Mouse (Mus musculus) ES-E14 (cell line): Measurements from ENCODE around the gene Clcn2. TPM values are rescaled to one million over a fixed set of nuclear protein-coding genes. Genes with fewer than 3 reads are reported as not detected.

Experiments used
- DNase-seq: peaks from one replicate; pipeline ENCODE4 v3.0.0-alpha.2; 2013; ENCODE audit warnings: low read depth, low spot score
- H3K27ac ChIP-seq: 2 replicates; pipeline ENCODE4 v1.5.1; 2012; ENCODE audit warnings: low read depth, mild to moderate bottlenecking, low read length, moderate library complexity, mixed read lengths; ENCODE audit not compliant: poor library complexity, insufficient read depth, severe bottlenecking
- H3K36me3 ChIP-seq: 2 replicates; pipeline ENCODE4 v1.6.1; 2012; ENCODE audit warnings: mild to moderate bottlenecking, low read length, moderate library complexity, mixed read lengths; ENCODE audit not compliant: control insufficient read depth, poor library complexity, insufficient read depth, severe bottlenecking
- H3K4me1 ChIP-seq, 2 experiments: fragments of 150-350 bp in 1 of 2; sonication (generic) in 1 of 2; 2 replicates each; pipeline ENCODE4 v1.6.1; 2012; ENCODE audit warnings: low read length in 2 of 2, mild to moderate bottlenecking in 1 of 2, mixed read lengths in 1 of 2; ENCODE audit not compliant: control insufficient read depth in 2 of 2, insufficient read depth in 2 of 2, poor library complexity in 1 of 2
- H3K4me3 ChIP-seq, 2 experiments: fragments of 150-350 bp in 1 of 2; sonication (generic) in 1 of 2; 2 replicates each; pipeline ENCODE4 v1.5.1; 2012; ENCODE audit warnings: low read length in 2 of 2, low read depth in 1 of 2, mild to moderate bottlenecking in 1 of 2, mixed read lengths in 1 of 2; ENCODE audit not compliant: insufficient read depth in 1 of 2, poor library complexity in 1 of 2, severe bottlenecking in 1 of 2
- H3K9ac ChIP-seq: 2 replicates; pipeline ENCODE4 v1.6.1; 2012; ENCODE audit warnings: low read depth, mild to moderate bottlenecking, low read length, mixed read lengths; ENCODE audit not compliant: poor library complexity, insufficient read depth, severe bottlenecking
- H3K9me3 ChIP-seq: fragments of 150-350 bp; sonication (generic); 2 replicates; pipeline ENCODE4 v1.6.1; 2012; ENCODE audit warnings: low read depth, mild to moderate bottlenecking, low read length; ENCODE audit not compliant: control insufficient read depth, insufficient read depth
- CHD2 ChIP-seq: IDR thresholded peaks from 2 replicates; pipeline ENCODE4 v1.6.1; 2014; ENCODE audit warnings: mild to moderate bottlenecking, low read depth, low read length, inconsistent platforms
- HCFC1 ChIP-seq: IDR thresholded peaks from 2 replicates; pipeline ENCODE4 v1.6.1; 2012; ENCODE audit warnings: low read length, inconsistent platforms, borderline replicate concordance; ENCODE audit not compliant: insufficient read depth
- MAFK ChIP-seq: IDR thresholded peaks from 2 replicates; pipeline ENCODE4 v1.6.1; 2014; ENCODE audit warnings: mild to moderate bottlenecking, low read depth, low read length, inconsistent platforms; ENCODE audit not compliant: insufficient read depth
- ZC3H11A ChIP-seq: IDR thresholded peaks from 2 replicates; pipeline ENCODE4 v1.6.1; 2012; ENCODE audit warnings: low read depth, mild to moderate bottlenecking, inconsistent platforms, low read length, borderline replicate concordance
- ZNF384 ChIP-seq: IDR thresholded peaks from 2 replicates; pipeline ENCODE4 v1.6.1; 2012; ENCODE audit warnings: low read depth, low read length, inconsistent platforms
- in situ Hi-C, 2 experiments: fragments of 600-800 bp; cut with MboI; formaldehyde crosslinking; loops; one replicate each; pipeline ENCODE4 v1.15.1; 2025; ENCODE audit warnings: low sequenced_read_pairs in 2 of 2, inconsistent platforms in 1 of 2; ENCODE audit not compliant: unreplicated experiment in 2 of 2
- total RNA-seq: library from RNA; depleted of rRNA; stranded (reverse); fragments of 300-350 nt; gene quantifications from 2 replicates; pipeline ENCODE4 v1.2.3, GENCODE M21; 2012

Gene Clcn2
- total RNA-seq, 1 experiment, result 38.2 TPM

GRCm38 (mm10) chr16:20725750-20726149, 8.2 kb upstream of the Clcn2 start:
- Histone ChIP-seq H3K9me3 (no peaks in the 10 kb centered on the region), H3K9ac (no peak overlapping the region), H3K27ac (no peak overlapping the region), H3K4me1 (peaks cover 0 to 24% of the 10 kb centered on the region in 2 experiments; a peak in 3 of 4 replicates), H3K4me3 (no peak overlapping the region), H3K36me3 (peaks cover 8% of the 10 kb centered on the region)
- in situ Hi-C loops, result no loop called here
- DNase-seq, result no peak
- TF ChIP-seq CHD2, result no peak

- TF ChIP-seq ZNF384 (no peak), CHD2 (no peak), HCFC1 (no peak), ZC3H11A (no peak)
- DNase-seq, result no peak
- Histone ChIP-seq H3K9ac (no peak overlapping the region), H3K4me1 (peaks cover 0 to 21% of the 10 kb centered on the region in 2 experiments; a peak in 3 of 4 replicates), H3K4me3 (no peak overlapping the region), H3K27ac (no peak overlapping the region), H3K9me3 (no peaks in the 10 kb centered on the region), H3K36me3 (peaks cover 10% of the 10 kb centered on the region)
- in situ Hi-C loops, result no loop called here
These were observed 7.8 kb upstream of the Clcn2 start for GRCm38 (mm10) chr16:20725321-20725720.

GRCm38 (mm10) chr16:20724338-20724748, 6.8 kb upstream of the Clcn2 start:
- no peak overlapping the region; the same call in 1 of the 2 replicates for H3K27ac ChIP-seq
- H3K9ac ChIP-seq, result no peak overlapping the region
- peaks cover 14% of the 10 kb centered on the region for H3K36me3 ChIP-seq
- in situ Hi-C loops, result no loop called here
- H3K4me1 ChIP-seq, result peaks cover 0 to 18% of the 10 kb centered on the region in 2 experiments; a peak in 3 of 4 replicates
- no peak overlapping the region for H3K4me3 ChIP-seq
- H3K9me3 ChIP-seq, result no peaks in the 10 kb centered on the region
- no peak for DNase-seq
- TF ChIP-seq ZC3H11A, result 0 out of 2 replicates have a peak, but pooled peaks have one; percentile 61
- TF ChIP-seq MAFK, result no peak

GRCm38 (mm10) chr16:20723247-20723646, 5.7 kb upstream of the Clcn2 start:
- H3K27ac ChIP-seq, result 0 out of 2 replicates have a peak overlapping the region, but pooled peaks have one; percentile 46

GRCm38 (mm10) chr16:20722736-20723135, 5.2 kb upstream of the Clcn2 start:
- DNase-seq, result no peak
- in situ Hi-C loops, result no loop called here
- no peak overlapping the region for H3K9ac ChIP-seq
- peak overlapping the region; percentile 46; the same call in 1 of the 2 replicates for H3K27ac ChIP-seq
- peaks cover 14% of the 10 kb centered on the region for H3K36me3 ChIP-seq
- H3K4me1 ChIP-seq, result peaks cover 0 to 18% of the 10 kb centered on the region in 2 experiments
- H3K9me3 ChIP-seq, result no peaks in the 10 kb centered on the region
- TF ChIP-seq ZC3H11A, result no peak
- TF ChIP-seq MAFK, result no peak
- H3K4me3 ChIP-seq, result no peak overlapping the region

More at GRCm38 (mm10) chr16:20723247-20723646, 5.7 kb upstream of the Clcn2 start:
- Histone ChIP-seq H3K4me3 (no peak overlapping the region), H3K4me1 (peaks cover 0 to 18% of the 10 kb centered on the region in 2 experiments), H3K9me3 (no peaks in the 10 kb centered on the region), H3K9ac (no peak overlapping the region), H3K36me3 (peaks cover 14% of the 10 kb centered on the region)
- in situ Hi-C loops, result no loop called here
- DNase-seq, result no peak
- TF ChIP-seq MAFK (no peak), CHD2 (no peak), ZC3H11A (no peak), ZNF384 (no peak), HCFC1 (no peak)
